Mouse (Mus musculus) midbrain, postnatal 0 days (tissue): ENCODE results near the gene Slc16a3. TPM values are rescaled to one million over a fixed set of nuclear protein-coding genes. Genes with fewer than 3 reads are reported as not detected.

Source experiments
- ATAC-seq: fragments of 200-750 bp; cut with Nextera tagmentation; 2 replicates; pipeline ENCODE4 v1.8.0; 2017; ENCODE audit warnings: moderate number of reproducible peaks, mild to moderate bottlenecking, moderate TSS enrichment, moderate library complexity; ENCODE audit not compliant: low FRiP score
- DNase-seq: peaks from one replicate; pipeline ENCODE4 v3.0.0-alpha.2; 2015; ENCODE audit warnings: low spot score
- H3K27ac ChIP-seq: fragments of 300-500 bp; sonication (generic); 2 replicates; pipeline ENCODE4 v1.5.1; 2014; ENCODE audit warnings: low read depth, mild to moderate bottlenecking, low read length, mixed read lengths
- H3K27me3 ChIP-seq: fragments of 300-500 bp; sonication (generic); 2 replicates; pipeline ENCODE4 v1.6.1; 2014; ENCODE audit warnings: low read length, control low read depth, mixed read lengths; ENCODE audit not compliant: insufficient read depth
- H3K36me3 ChIP-seq: fragments of 300-500 bp; sonication (generic); 2 replicates; pipeline ENCODE4 v1.6.1; 2014; ENCODE audit warnings: low read length, control low read depth, mixed read lengths; ENCODE audit not compliant: insufficient read depth
- H3K4me1 ChIP-seq: fragments of 300-500 bp; sonication (generic); 2 replicates; pipeline ENCODE4 v1.6.1; 2014; ENCODE audit warnings: mild to moderate bottlenecking, control low read depth, antibody characterized with exemption, low read length, mixed read lengths; ENCODE audit not compliant: insufficient read depth
- H3K4me2 ChIP-seq: fragments of 300-500 bp; sonication (generic); 2 replicates; pipeline ENCODE4 v1.6.1; 2014; ENCODE audit warnings: low read depth, mild to moderate bottlenecking, low read length, mixed read lengths; ENCODE audit not compliant: poor library complexity, severe bottlenecking
- H3K4me3 ChIP-seq: fragments of 300-500 bp; sonication (generic); 2 replicates; pipeline ENCODE4 v1.5.1; 2014; ENCODE audit warnings: low read depth, mild to moderate bottlenecking, low read length, moderate library complexity
- H3K9ac ChIP-seq: fragments of 300-500 bp; sonication (generic); replicated peaks from 2 replicates; pipeline ENCODE4 v1.6.1; 2014; ENCODE audit warnings: mild to moderate bottlenecking, low read length, moderate library complexity, mixed read lengths; ENCODE audit not compliant: poor library complexity, severe bottlenecking
- H3K9me3 ChIP-seq: fragments of 300-500 bp; sonication (generic); 2 replicates; pipeline ENCODE4 v1.6.1; 2016; ENCODE audit warnings: low read length, control low read depth
- CTCF ChIP-seq: IDR thresholded peaks from 2 replicates; pipeline ENCODE4 v1.5.1; 2016; ENCODE audit warnings: antibody characterized with exemption, mild to moderate bottlenecking
- WGBS: fragments of 180-500 bp; shearing (Covaris S2); extraction: QIAGEN DNeasy Blood & Tissue Kit; methylation state at CpG from one replicate; pipeline ENCODE4 v1.1.7; 2014; 5-methylcytosine and 5-hydroxymethylcytosine counted together
- polyA plus RNA-seq: library from polyadenylated mRNA; unstranded; fragments of >200 nt; fragmentation: Nextera tagmentation; extraction: Ambion mirVana; gene quantifications from 2 replicates; pipeline ENCODE4 v1.2.1, GENCODE M21; 2015
- total RNA-seq: library from RNA; depleted of rRNA; stranded (reverse); fragments of >200 nt; gene quantifications from 2 replicates; pipeline ENCODE4 v1.2.3, GENCODE M21; 2014

Slc16a3 gene
- total and polyA plus RNA-seq, 2 experiments from 2014 or later, result 3.2 to 20.2 TPM

- ATAC-seq, result no peak
- H3K9ac ChIP-seq, result no peak overlapping the region
- peaks cover 75% of the 10 kb centered on the region for H3K36me3 ChIP-seq
- H3K4me1 ChIP-seq, result no peaks in the 10 kb centered on the region
- no peaks in the 10 kb centered on the region for H3K9me3 ChIP-seq
- H3K27me3 ChIP-seq, result no peaks in the 10 kb centered on the region
- 84% methylated on average over 6 of the region's 6 CpGs for WGBS
- no peak overlapping the region for H3K4me2 ChIP-seq
- no peak for DNase-seq
- H3K27ac ChIP-seq, result no peak overlapping the region
- no peak overlapping the region for H3K4me3 ChIP-seq
- TF ChIP-seq CTCF, result no peak
Measured at GRCm38 (mm10) chr11:120973318-120973717, 25.0 kb downstream of the Slc16a3 start.

DNA sequence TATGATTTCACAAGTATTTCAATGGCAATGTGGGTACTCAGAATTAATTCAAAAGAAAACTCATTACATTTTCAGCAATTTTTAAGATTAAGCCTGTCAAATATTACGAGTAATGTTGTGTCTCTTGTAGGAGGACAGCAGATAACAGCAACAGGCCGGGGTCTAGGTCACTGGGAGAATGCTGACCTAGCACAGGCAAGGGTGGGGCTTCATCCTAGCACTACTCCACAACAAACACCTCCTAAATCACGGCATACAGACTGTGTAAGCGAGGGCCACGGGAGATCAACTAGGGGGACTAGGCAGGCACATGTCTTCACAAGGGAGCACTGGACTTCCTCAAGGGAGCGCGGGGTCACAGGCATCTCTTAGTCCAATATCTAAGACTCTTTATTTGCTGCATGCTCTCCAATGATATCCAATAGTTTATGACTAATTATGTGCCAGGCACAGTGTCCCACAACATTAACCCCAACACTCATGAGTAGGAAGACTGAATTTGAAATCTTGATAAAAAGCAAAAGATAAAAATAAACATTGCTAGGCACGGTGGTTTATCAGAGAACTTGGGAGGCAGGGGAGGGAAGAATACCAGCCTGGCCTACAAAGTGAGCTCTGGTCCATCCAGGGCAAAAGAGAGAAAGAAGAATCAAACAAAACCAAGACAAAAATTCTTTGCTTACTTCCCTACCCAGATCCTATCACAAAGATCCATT lies 31.6 kb downstream of the Slc16a3 start:
- ATAC-seq (no peak), DNase-seq (no peak)
- no peak overlapping the region for H3K9ac ChIP-seq
- H3K4me2 ChIP-seq, result no peak overlapping the region
- H3K27me3 ChIP-seq, result no peaks in the 10 kb centered on the region
- WGBS, result 93% methylated on average over 8 of the region's 8 CpGs
- H3K9me3 ChIP-seq, result no peaks in the 10 kb centered on the region
- H3K4me1 ChIP-seq, result no peaks in the 10 kb centered on the region
- H3K36me3 ChIP-seq, result peaks cover 57% of the 10 kb centered on the region
- no peak for TF ChIP-seq CTCF
- H3K27ac ChIP-seq, result no peak overlapping the region
- no peak overlapping the region for H3K4me3 ChIP-seq

- Histone ChIP-seq H3K9me3 (no peaks in the 10 kb centered on the region), H3K4me3 (no peak overlapping the region), H3K27me3 (no peaks in the 10 kb centered on the region), H3K27ac (no peak overlapping the region), H3K36me3 (peaks cover 53% of the 10 kb centered on the region), H3K9ac (no peak overlapping the region), H3K4me2 (no peak overlapping the region), H3K4me1 (no peaks in the 10 kb centered on the region)
- no peak for TF ChIP-seq CTCF
- no peak for ATAC-seq
- DNase-seq, result no peak
- 83% methylated on average over 9 of the region's 9 CpGs for WGBS
Measured at GRCm38 (mm10) chr11:120980427-120981035, 32.3 kb downstream of the Slc16a3 start.

GRCm38 (mm10) chr11:120981661-120982060 lies 33.4 kb downstream of the Slc16a3 start:
- no peak for ATAC-seq
- no peak overlapping the region for H3K4me2 ChIP-seq
- no peak for DNase-seq
- peaks cover 48% of the 10 kb centered on the region for H3K36me3 ChIP-seq
- no peak overlapping the region for H3K9ac ChIP-seq
- 80% methylated on average over 4 of the region's 4 CpGs for WGBS
- H3K4me1 ChIP-seq, result no peaks in the 10 kb centered on the region
- H3K27ac ChIP-seq, result no peak overlapping the region
- no peak overlapping the region for H3K4me3 ChIP-seq
- H3K27me3 ChIP-seq, result no peaks in the 10 kb centered on the region
- no peaks in the 10 kb centered on the region for H3K9me3 ChIP-seq
- no peak for TF ChIP-seq CTCF

- ATAC-seq, result no peak
- no peak overlapping the region for H3K27ac ChIP-seq
- TF ChIP-seq CTCF, result no peak
- no peak overlapping the region for H3K9ac ChIP-seq
- no peaks in the 10 kb centered on the region for H3K27me3 ChIP-seq
- no peak overlapping the region for H3K4me2 ChIP-seq
- H3K4me3 ChIP-seq, result no peak overlapping the region
- H3K4me1 ChIP-seq, result no peaks in the 10 kb centered on the region
- H3K9me3 ChIP-seq, result no peaks in the 10 kb centered on the region
- no peak for DNase-seq
- peaks cover 43% of the 10 kb centered on the region for H3K36me3 ChIP-seq
Measured at GRCm38 (mm10) chr11:120982459-120982858, 34.2 kb downstream of the Slc16a3 start.
